ENCODE assay signal across 20 mouse cellular contexts in the genomic region with DNA sequence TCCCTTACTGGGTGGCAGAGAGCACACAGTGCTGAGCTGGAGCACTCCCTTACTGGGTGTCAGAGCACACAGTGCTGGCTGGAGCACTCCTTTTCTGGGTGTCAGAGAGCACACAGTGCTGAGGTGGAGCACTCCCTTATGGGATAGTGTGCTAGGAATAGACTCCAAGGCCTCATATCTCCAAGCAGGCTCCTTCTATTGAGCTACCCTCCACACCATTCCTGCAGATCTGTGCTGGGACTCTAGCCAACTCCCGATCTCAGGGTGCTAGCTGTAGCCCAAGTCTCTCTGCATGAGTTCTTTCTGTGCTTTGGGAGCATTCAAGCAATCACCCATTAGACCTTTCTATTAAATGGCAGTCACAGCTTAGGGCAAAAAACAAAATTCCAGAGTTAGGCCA. TPM values are rescaled to one million over a fixed set of nuclear protein-coding genes. Genes with fewer than 3 reads are reported as not detected.
"Had no signal": no experiment of that assay in that cellular context is flagged by ENCODE, and none has a peak within 500 bp of the region (broad histone marks: within the 10 kb centered on the region; RNA-seq: fewer than 3 reads in every experiment).

No protein-coding gene starts in this region.

- H3K9me3 ChIP-seq: kidney, embryonic 15.5 days; liver, embryonic 13.5 days; midbrain, embryonic 12.5 days; neural tube, embryonic 12.5 days had no signal

- H3K36me3 ChIP-seq: kidney, embryonic 15.5 days; liver, embryonic 13.5 days; midbrain, embryonic 12.5 days; neural tube, embryonic 12.5 days had no signal

- H3K27ac ChIP-seq: kidney, embryonic 15.5 days; left cerebral cortex, adult 2 months; liver, embryonic 13.5 days; midbrain, embryonic 12.5 days; neural tube, embryonic 12.5 days had no signal

- H3K4me1 ChIP-seq: liver, embryonic 13.5 days had no signal

- H3K4me3 ChIP-seq: kidney, embryonic 15.5 days; left cerebral cortex, adult 2 months; liver, embryonic 13.5 days; midbrain, embryonic 12.5 days; neural tube, embryonic 12.5 days had no signal

- DNase-seq: kidney, adult 11 months; kidney, adult 8-10 months; kidney, postnatal 10 days; kidney, postnatal 36 days; layer of hippocampus, postnatal 36 days; liver, embryonic 13.5 days; lung, adult 2 months; lung, postnatal 14 days; lung, postnatal 4 days; thymus, adult 2 months; thymus, postnatal 14 days; thymus, postnatal 4 days had no signal

- H3K9ac ChIP-seq: kidney, embryonic 15.5 days; liver, embryonic 13.5 days; midbrain, embryonic 12.5 days; neural tube, embryonic 12.5 days had no signal

- H3K4me2 ChIP-seq: kidney, embryonic 15.5 days; liver, embryonic 13.5 days; midbrain, embryonic 12.5 days; neural tube, embryonic 12.5 days had no signal

- H3K27me3 ChIP-seq: kidney, embryonic 15.5 days; liver, embryonic 13.5 days; midbrain, embryonic 12.5 days; neural tube, embryonic 12.5 days had no signal

RNA-seq across cellular contexts. Expression of gene Spock1, which starts 54.5 kb away (rescaled TPM):
- total RNA-seq: liver, adult 2 months; megakaryocyte progenitor cell, adult 5-6 weeks; megakaryocyte-erythroid progenitor cell, adult 5-6 weeks had no signal
- polyA plus RNA-seq: liver, adult 2 months; spleen, adult 2 months had no signal
